Mouse (Mus musculus) stomach, embryonic 15.5 days (tissue): Measurements from ENCODE around the gene Rell1. TPM values are rescaled to one million over a fixed set of nuclear protein-coding genes. Genes with fewer than 3 reads are reported as not detected.
A peak's percentile ranks its signal among the peaks of the same experiment; 100 is the strongest.
"Not testable (repeated sequence)": the region's sequence is repeated elsewhere in the genome, so short reads cannot be mapped to it uniquely, and the experiment has no call there.

Experiments
- ATAC-seq: fragments of 200-750 bp; cut with Nextera tagmentation; 2 replicates; pipeline ENCODE4 v1.8.0; 2017; ENCODE audit warnings: low read depth, moderate number of reproducible peaks, moderate TSS enrichment; ENCODE audit not compliant: insufficient read depth, low FRiP score
- H3K27ac ChIP-seq: fragments of 300-500 bp; sonication (generic); 2 replicates; pipeline ENCODE4 v1.5.1; 2015; ENCODE audit warnings: mild to moderate bottlenecking, inconsistent platforms
- H3K27me3 ChIP-seq: fragments of 300-500 bp; sonication (generic); replicated peaks from 2 replicates; pipeline ENCODE4 v1.6.1; 2015; ENCODE audit warnings: inconsistent platforms
- H3K36me3 ChIP-seq: fragments of 300-500 bp; sonication (generic); 2 replicates; pipeline ENCODE4 v1.6.1; 2015; ENCODE audit warnings: inconsistent platforms
- H3K4me1 ChIP-seq: fragments of 300-500 bp; sonication (generic); 2 replicates; pipeline ENCODE4 v1.6.1; 2015; ENCODE audit warnings: inconsistent platforms
- H3K4me2 ChIP-seq: fragments of 300-500 bp; sonication (generic); 2 replicates; pipeline ENCODE4 v1.6.1; 2015; ENCODE audit warnings: mild to moderate bottlenecking, inconsistent platforms
- H3K4me3 ChIP-seq: fragments of 300-500 bp; sonication (generic); replicated peaks from 2 replicates; pipeline ENCODE4 v1.5.1; 2015; ENCODE audit warnings: inconsistent platforms
- H3K9ac ChIP-seq: fragments of 300-500 bp; sonication (generic); 2 replicates; pipeline ENCODE4 v1.6.1; 2015; ENCODE audit warnings: inconsistent platforms
- H3K9me3 ChIP-seq: fragments of 300-500 bp; sonication (generic); 2 replicates; pipeline ENCODE4 v1.6.1; 2016; ENCODE audit warnings: inconsistent platforms
- WGBS: fragments of 180-500 bp; shearing (Covaris S2); methylation state at CpG from one replicate; pipeline ENCODE4 v1.1.7; 2015; 5-methylcytosine and 5-hydroxymethylcytosine counted together
- polyA plus RNA-seq: library from polyadenylated mRNA; unstranded; fragments of >200 nt; fragmentation: Nextera tagmentation; extraction: Ambion mirVana; gene quantifications from 2 replicates; pipeline ENCODE4 v1.2.1, GENCODE M21; 2015

Gene Rell1
- polyA plus RNA-seq, 1 experiment from 2014 or later, result 23.9 TPM

DNA sequence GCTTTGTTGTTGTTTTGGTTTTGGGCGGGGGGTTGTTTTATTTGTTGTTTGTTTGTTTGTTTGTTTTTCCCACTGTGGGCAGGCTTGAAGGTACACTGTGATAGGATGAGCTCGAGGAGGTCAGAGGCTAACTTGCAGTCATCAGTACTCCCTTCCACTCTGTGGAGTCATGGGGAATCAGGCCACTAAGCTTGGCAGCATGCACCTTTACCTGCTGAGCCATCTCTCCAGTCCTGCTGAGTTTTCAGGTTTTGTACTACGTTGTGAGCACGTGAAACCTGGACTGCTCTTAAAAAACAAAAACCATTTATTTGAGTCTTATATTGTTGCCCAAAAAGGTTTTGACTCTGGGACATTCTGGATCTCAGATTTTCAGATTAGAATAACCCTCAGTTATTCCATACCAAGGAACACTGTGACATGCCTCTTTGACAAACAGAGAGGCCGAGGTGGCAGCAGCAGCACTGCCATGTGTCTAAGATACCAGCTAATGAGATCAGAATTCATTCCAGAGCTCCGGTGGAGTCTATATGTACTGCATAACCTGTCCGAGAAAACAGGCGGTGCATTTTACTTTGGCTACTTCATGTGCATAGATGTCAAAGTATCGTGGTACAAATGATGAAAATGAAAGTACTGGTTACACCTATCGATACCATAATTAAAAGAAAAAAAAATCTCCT, 52.1 kb downstream of the Rell1 start:
- H3K4me1 ChIP-seq, result peaks cover 4% of the 10 kb centered on the region; the same call in 1 of the 2 replicates
- H3K4me2 ChIP-seq, result no peak overlapping the region
- H3K9me3 ChIP-seq, result no peaks in the 10 kb centered on the region
- no peak overlapping the region for H3K27ac ChIP-seq
- no peak for ATAC-seq
- H3K4me3 ChIP-seq, result no peak overlapping the region
- WGBS, result 84% methylated on average over 10 of the region's 10 CpGs
- no peaks in the 10 kb centered on the region for H3K27me3 ChIP-seq
- H3K36me3 ChIP-seq, result no peaks in the 10 kb centered on the region
- H3K9ac ChIP-seq, result no peak overlapping the region

DNA sequence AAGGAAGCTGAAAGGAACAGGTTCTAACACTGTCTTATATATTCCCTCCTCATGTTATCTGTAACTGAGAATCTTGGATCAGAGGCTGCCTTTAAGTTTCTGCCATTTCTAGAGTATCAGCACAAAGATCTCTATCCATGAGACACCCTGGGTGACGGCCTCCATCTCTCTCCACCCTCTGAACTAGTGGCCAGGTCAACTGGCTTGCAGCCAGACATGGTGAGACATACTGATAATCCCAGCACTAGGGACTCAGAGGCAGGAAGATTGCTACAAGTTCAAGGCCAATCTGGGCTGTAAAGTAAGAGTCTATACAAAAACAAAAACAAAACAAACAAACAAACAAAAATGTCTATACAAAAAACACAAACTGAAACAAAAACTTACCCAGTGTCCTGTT, 53.8 kb downstream of the Rell1 start:
- Histone ChIP-seq H3K9me3 (no peaks in the 10 kb centered on the region), H3K27ac (no peak overlapping the region), H3K4me1 (peaks cover 4% of the 10 kb centered on the region; the same call in 1 of the 2 replicates), H3K4me3 (no peak overlapping the region), H3K36me3 (no peaks in the 10 kb centered on the region), H3K9ac (no peak overlapping the region), H3K27me3 (no peaks in the 10 kb centered on the region), H3K4me2 (no peak overlapping the region)
- no peak for ATAC-seq
- WGBS, result 57% methylated on average over 1 of the region's 1 CpGs

- WGBS, result 68% methylated on average over 10 of the region's 10 CpGs
- no peak overlapping the region for H3K4me3 ChIP-seq
- H3K27me3 ChIP-seq, result no peaks in the 10 kb centered on the region
- no peak overlapping the region for H3K27ac ChIP-seq
- H3K9ac ChIP-seq, result no peak overlapping the region
- no peak for ATAC-seq
- H3K4me1 ChIP-seq, result no peaks in the 10 kb centered on the region
- H3K36me3 ChIP-seq, result no peaks in the 10 kb centered on the region
- no peak overlapping the region for H3K4me2 ChIP-seq
- no peaks in the 10 kb centered on the region for H3K9me3 ChIP-seq
These were observed 58.3 kb downstream of the Rell1 start for GRCm38 (mm10) chr5:63910171-63910960.

DNA sequence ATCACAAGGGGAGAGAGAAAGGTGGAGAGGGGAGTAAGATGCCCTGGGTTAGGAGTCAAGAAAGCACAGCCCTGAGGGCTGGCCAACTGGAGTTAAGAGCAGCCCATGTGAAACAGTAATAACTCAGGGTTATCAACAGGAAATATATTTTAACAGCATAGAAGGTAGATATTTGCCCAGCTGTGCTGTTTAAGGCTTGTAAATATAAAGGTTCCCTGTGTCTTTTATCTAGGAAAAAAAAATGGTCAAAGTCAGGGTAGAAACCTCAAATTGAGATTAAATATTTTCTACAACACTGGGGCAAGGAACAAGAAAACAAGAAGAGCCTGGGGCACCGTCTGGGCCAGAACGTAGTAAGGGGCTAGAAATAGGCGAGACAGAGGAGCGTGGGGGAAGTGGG, 61.2 kb downstream of the Rell1 start:
- H3K27me3 ChIP-seq, result no peaks in the 10 kb centered on the region
- H3K36me3 ChIP-seq, result no peaks in the 10 kb centered on the region
- H3K4me1 ChIP-seq, result no peaks in the 10 kb centered on the region
- no peak overlapping the region for H3K9ac ChIP-seq
- no peak for ATAC-seq
- H3K9me3 ChIP-seq, result no peaks in the 10 kb centered on the region
- no peak overlapping the region for H3K4me2 ChIP-seq
- WGBS, result 57% methylated on average over 4 of the region's 4 CpGs
- no peak overlapping the region for H3K27ac ChIP-seq
- no peak overlapping the region for H3K4me3 ChIP-seq

- 0 out of 2 replicates have a peak, but pooled peaks have one; percentile 21 for ATAC-seq
- 36% methylated on average over 13 of the region's 13 CpGs for WGBS
- 0 out of 2 replicates have a peak overlapping the region, but pooled peaks have one; percentile 21 for H3K4me2 ChIP-seq
These were observed 62.3 kb downstream of the Rell1 start for GRCm38 (mm10) chr5:63906149-63907093.

DNA sequence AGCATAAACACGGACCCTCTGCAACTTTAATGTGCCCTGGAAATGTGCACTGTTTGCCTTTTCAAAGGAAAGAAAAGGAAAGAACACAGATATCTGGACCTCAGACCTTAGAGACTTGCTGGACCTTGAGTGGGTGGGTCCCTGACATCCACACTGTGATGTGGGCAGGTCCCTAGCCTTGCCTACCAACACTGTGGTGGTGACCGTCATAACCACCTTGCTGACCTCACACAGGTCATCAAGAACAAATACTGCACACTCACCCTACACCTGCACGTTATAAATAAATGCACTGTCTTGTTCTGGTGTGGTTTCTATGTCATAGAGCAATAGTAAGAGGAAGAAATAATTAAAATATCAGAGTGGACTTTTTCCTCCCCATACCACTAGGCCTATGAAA, 65.4 kb downstream of the Rell1 start:
- no peak for ATAC-seq
- H3K4me1 ChIP-seq, result no peaks in the 10 kb centered on the region
- WGBS, result 50% methylated on average over 3 of the region's 3 CpGs
- no peaks in the 10 kb centered on the region for H3K36me3 ChIP-seq
- H3K9me3 ChIP-seq, result no peaks in the 10 kb centered on the region
- no peaks in the 10 kb centered on the region for H3K27me3 ChIP-seq
- H3K9ac ChIP-seq, result no peak overlapping the region
- no peak overlapping the region for H3K27ac ChIP-seq
- H3K4me2 ChIP-seq, result no peak overlapping the region
- H3K4me3 ChIP-seq, result no peak overlapping the region

More at GRCm38 (mm10) chr5:63906149-63907093, 62.3 kb downstream of the Rell1 start:
- H3K4me3 ChIP-seq, result no peak overlapping the region
- H3K27me3 ChIP-seq, result no peaks in the 10 kb centered on the region
- H3K4me1 ChIP-seq, result no peaks in the 10 kb centered on the region
- H3K36me3 ChIP-seq, result no peaks in the 10 kb centered on the region
- no peak overlapping the region for H3K9ac ChIP-seq
- H3K9me3 ChIP-seq, result no peaks in the 10 kb centered on the region
- H3K27ac ChIP-seq, result no peak overlapping the region

GRCm38 (mm10) chr5:63897820-63898110, 70.9 kb downstream of the Rell1 start:
- Histone ChIP-seq H3K36me3 (no peaks in the 10 kb centered on the region), H3K27me3 (no peaks in the 10 kb centered on the region), H3K27ac (no peak overlapping the region), H3K4me2 (no peak overlapping the region), H3K4me1 (0 out of 2 replicates have a peak, but pooled peaks cover 5% of the 10 kb centered on the region), H3K9me3 (no peaks in the 10 kb centered on the region), H3K9ac (no peak overlapping the region), H3K4me3 (no peak overlapping the region)
- ATAC-seq, result no peak
- 82% methylated on average over 3 of the region's 3 CpGs for WGBS

- H3K9me3 ChIP-seq, H3K36me3 ChIP-seq, ATAC-seq, H3K9ac ChIP-seq, H3K27ac ChIP-seq, H3K4me2 ChIP-seq, H3K27me3 ChIP-seq, H3K4me3 ChIP-seq: not testable (repeated sequence)
- H3K4me1 ChIP-seq, result 0 out of 2 replicates have a peak, but pooled peaks cover 11% of the 10 kb centered on the region
- 84% methylated on average over 5 of the region's 5 CpGs for WGBS
These were observed 71.5 kb downstream of the Rell1 start for GRCm38 (mm10) chr5:63897001-63897819.

DNA sequence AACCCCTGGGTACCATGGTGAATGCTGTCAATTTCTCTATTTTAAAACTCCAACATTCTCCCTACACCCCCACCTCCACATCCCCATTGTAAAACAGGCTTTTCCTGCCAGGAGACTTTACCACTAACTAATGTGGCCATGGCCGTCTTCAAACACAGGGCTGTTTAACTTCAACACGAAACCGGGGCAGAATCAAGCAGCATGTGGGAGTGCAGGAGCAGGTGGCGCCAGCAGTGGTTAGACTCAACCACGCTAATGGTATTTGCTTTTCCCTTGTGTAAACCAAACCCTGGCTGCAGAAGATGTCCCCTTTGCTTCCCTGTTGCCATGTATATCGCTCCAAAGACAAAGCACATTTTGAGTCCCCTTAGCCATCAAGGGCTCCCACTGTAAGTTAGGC, 76.8 kb downstream of the Rell1 start:
- H3K36me3 ChIP-seq, result no peaks in the 10 kb centered on the region
- H3K27me3 ChIP-seq, result no peaks in the 10 kb centered on the region
- no peak overlapping the region for H3K4me3 ChIP-seq
- H3K4me1 ChIP-seq, result 0 out of 2 replicates have a peak, but pooled peaks cover 15% of the 10 kb centered on the region
- ATAC-seq, result peak; percentile 90
- no peak overlapping the region for H3K9ac ChIP-seq
- peak overlapping the region; percentile 73 for H3K27ac ChIP-seq
- H3K9me3 ChIP-seq, result no peaks in the 10 kb centered on the region
- H3K4me2 ChIP-seq, result no peak overlapping the region
- 42% methylated on average over 6 of the region's 6 CpGs for WGBS

- ATAC-seq, result 0 out of 2 replicates have a peak, but pooled peaks have one; percentile 14
- 76% methylated on average over 4 of the region's 4 CpGs for WGBS
- H3K4me3 ChIP-seq, result no peak overlapping the region
- H3K4me1 ChIP-seq, result 0 out of 2 replicates have a peak, but pooled peaks cover 15% of the 10 kb centered on the region
- no peak overlapping the region for H3K9ac ChIP-seq
- no peaks in the 10 kb centered on the region for H3K36me3 ChIP-seq
- H3K4me2 ChIP-seq, result no peak overlapping the region
- H3K9me3 ChIP-seq, result no peaks in the 10 kb centered on the region
- no peaks in the 10 kb centered on the region for H3K27me3 ChIP-seq
- H3K27ac ChIP-seq, result peak overlapping the region; percentile 59; the same call in 1 of the 2 replicates
These were observed 77.5 kb downstream of the Rell1 start for GRCm38 (mm10) chr5:63891241-63891640.

DNA sequence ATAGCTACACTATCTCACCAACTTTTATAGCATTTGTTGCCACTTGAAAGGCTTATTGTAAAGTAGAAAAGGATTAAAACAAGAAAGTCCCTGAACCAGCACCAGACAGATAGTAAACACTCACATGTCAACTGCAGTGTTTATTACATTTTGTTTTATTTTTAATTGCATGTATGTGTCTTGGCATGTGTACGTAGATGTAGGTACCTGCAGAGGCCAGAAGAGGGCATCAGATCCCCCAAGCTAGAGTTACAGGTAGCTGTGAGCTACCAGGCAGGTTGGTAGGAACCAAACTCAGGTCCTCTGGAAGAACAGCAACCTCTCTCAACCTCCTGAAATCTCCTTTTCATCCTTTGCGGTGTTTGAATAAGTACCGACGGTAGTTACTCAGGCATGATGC, 81.6 kb downstream of the Rell1 start:
- Histone ChIP-seq H3K27ac (no peak overlapping the region), H3K27me3 (no peaks in the 10 kb centered on the region), H3K4me2 (no peak overlapping the region), H3K9ac (no peak overlapping the region), H3K4me1 (0 out of 2 replicates have a peak, but pooled peaks cover 3% of the 10 kb centered on the region), H3K9me3 (no peaks in the 10 kb centered on the region), H3K36me3 (no peaks in the 10 kb centered on the region), H3K4me3 (no peak overlapping the region)
- no peak for ATAC-seq
- WGBS, result 97% methylated on average over 4 of the region's 4 CpGs
